Mouse (Mus musculus): ENCODE measurements around the gene Gm17387. TPM values are rescaled to one million over a fixed set of nuclear protein-coding genes. Genes with fewer than 3 reads are reported as not detected.
A peak's percentile ranks its signal among the peaks of the same experiment; 100 is the strongest.

The Gm17387 gene
- polyA plus RNA-seq, 1 experiment from 2014 or later, result not detected

DNA sequence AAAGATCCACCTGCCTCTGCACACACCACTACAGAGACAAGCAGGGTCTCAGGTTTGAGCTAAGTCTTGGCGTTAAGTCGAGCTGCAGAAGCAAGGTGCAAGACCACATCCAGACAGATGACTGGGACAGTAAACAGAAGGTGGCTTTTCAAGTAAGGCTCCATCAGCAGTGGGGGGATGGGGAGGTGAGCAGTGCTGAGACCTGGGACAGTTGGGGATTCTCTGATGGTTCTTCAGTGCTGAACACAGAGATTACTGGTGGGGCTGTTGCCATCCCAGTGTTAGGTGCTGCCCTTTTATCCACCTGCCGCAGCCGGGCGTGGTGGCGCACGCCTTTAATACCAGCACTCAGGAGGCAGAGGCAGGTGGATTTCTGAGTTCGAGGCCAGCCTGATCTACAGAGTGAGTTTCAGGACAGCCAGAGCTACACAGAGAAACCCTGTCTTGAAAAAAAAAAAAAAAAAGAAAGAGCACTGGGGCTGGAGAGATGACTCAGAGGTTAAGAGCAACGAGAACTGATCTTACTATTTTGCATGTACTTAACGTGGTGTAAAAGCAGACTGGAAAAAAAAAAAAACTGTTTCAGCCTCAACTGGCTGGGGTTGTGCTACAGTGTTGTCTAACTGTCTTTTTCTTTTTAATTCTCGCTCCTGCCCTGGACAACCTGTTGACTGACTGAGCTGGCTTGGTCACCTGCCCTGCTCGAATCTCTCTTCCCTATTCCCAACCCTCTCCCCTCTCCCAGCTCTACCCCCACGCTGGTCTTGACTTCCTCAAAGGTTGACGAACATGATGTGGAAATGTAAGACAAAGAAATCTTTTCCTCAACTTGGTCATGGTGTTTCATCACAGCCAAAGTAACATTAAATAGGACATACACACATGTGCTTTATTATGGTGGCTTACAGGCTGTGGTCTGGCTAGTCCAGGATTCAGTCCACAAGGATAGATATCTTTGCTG, 7.2 kb upstream of the Gm17387 start:
- Histone ChIP-seq H3K4me1 (ENCODE audit: insufficient read depth, low read depth, low read length) (peaks cover 4% of the 10 kb centered on the region; the same call in 1 of the 2 replicates), H3K27ac (ENCODE audit: low read length) (no peak overlapping the region)
- TF ChIP-seq EP300 (IDR thresholded peaks at IDR 0.05) (no peak), CTCF (IDR thresholded peaks at IDR 0.05) (no peak)

DNA sequence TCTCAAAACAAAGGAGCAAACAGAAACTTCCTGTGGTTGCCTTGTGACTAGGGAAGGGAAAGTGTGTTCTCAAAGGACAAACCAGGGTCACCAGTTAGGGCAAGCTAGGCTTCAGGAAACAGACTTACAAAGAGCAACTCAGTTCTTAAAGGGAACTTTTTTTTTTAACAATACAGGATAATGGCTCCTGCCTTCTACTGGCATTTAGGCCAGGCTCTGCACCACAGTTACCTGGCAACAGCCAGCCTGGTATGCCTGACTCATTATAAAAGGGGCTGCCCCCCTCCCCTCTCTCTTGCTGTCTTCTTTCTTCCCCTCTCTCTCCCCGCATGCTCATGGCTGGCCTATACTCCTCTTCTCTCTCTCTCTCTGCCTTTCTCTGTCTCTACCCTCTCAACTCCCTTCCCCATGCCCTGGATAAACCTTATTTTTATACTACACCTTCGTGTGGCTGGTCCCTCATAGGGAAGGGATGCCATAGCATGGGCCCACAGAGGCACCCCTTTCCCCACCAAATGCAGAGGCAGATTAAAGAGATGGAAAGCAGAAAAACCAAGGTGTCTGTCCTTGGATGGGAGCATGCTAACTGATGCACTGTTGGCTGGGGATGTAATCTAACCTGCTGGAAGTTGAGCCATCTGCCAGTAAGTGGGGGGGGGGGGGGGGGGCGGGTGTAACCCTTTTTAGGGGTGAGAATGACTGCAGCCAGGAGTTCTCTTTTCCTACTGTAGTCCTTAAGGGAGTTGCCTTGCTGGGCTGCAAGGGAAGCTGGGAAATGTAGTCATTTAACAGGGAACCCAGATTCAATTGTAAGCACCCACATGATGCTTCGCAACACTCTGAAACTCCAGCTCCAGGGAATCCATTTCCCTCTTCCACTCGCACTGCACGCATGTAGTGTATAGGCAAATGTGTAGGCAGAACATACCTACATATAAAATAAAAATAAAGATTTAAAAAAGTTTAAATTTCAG, 3.8 kb upstream of the Gm17387 start:
- 48% methylated on average over 6 of the region's 6 CpGs for WGBS
- Histone ChIP-seq H3K4me2 (replicated peaks; ENCODE audit: low read depth, low read length) (no peak overlapping the region), H3K9me3 (ENCODE audit: low read length) (no peaks in the 10 kb centered on the region), H3K4me3 (ENCODE audit: low read depth, low read length) (no peak overlapping the region), H3K27me3 (replicated peaks; ENCODE audit: insufficient read depth, low read length) (no peaks in the 10 kb centered on the region), H3K9ac (replicated peaks; ENCODE audit: low read depth) (no peak overlapping the region), H3K4me1 (ENCODE audit: insufficient read depth, low read depth, low read length) (peaks cover 4% of the 10 kb centered on the region; the same call in 1 of the 2 replicates), H3K27ac (ENCODE audit: low read length) (no peak overlapping the region), H3K36me3 (ENCODE audit: insufficient read depth, low read length) (no peaks in the 10 kb centered on the region)
- DNase-seq (ENCODE audit: low spot score) (peak; percentile 30), ATAC-seq (no peak)
- no peak for TF ChIP-seq CTCF (IDR thresholded peaks at IDR 0.05)
- TF ChIP-seq EP300 (IDR thresholded peaks at IDR 0.05), result no peak

More for the DNA sequence above, 7.2 kb upstream of the Gm17387 start:
- H3K36me3 ChIP-seq (ENCODE audit: insufficient read depth, low read length), result no peaks in the 10 kb centered on the region
- H3K4me2 ChIP-seq (replicated peaks; ENCODE audit: low read depth, low read length), result no peak overlapping the region
- DNase-seq (ENCODE audit: low spot score), result no peak
- H3K27me3 ChIP-seq (replicated peaks; ENCODE audit: insufficient read depth, low read length), result no peaks in the 10 kb centered on the region
- WGBS, result 74% methylated on average over 14 of the region's 14 CpGs
- H3K9me3 ChIP-seq (ENCODE audit: low read length), result no peaks in the 10 kb centered on the region
- no peak for ATAC-seq
- no peak overlapping the region for H3K4me3 ChIP-seq (ENCODE audit: low read depth, low read length)
- no peak overlapping the region for H3K9ac ChIP-seq (replicated peaks; ENCODE audit: low read depth)

DNA sequence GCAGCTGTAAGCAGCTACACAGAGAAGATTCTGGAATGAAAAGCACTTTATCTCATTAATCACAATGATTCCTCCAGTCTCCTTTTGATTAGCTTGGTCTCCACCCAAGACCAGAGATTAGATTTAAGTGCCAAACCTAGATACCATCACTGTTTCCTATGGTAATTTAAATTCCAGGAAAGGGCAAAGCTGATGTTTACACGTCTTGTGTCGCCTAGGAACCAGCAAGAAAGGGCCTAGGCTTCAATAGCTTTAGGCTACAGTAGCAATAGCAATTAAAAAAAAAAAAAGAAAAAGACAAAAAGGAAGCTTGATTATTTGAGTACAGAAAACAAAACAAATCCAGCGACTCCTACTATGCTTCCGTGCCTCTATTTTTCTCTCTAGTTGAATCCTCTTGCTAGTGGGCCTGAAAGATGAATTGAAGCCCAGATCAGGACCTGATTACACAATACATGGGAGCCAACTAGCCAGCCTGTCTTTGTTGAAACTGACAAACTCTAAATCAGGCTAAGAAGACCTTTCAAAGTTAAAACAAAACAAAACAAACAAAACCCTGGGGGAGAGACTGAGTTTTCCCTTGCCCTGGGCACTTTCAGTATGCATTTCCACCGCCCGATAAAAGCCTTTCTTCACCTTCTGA, 2.7 kb upstream of the Gm17387 start:
- Histone ChIP-seq H3K27ac (ENCODE audit: low read length) (peak overlapping the region; percentile 75), H3K36me3 (ENCODE audit: insufficient read depth, low read length) (no peaks in the 10 kb centered on the region), H3K4me2 (replicated peaks; ENCODE audit: low read depth, low read length) (no peak overlapping the region), H3K4me1 (ENCODE audit: insufficient read depth, low read depth, low read length) (peaks cover 4% of the 10 kb centered on the region; the same call in 1 of the 2 replicates), H3K9ac (replicated peaks; ENCODE audit: low read depth) (0 out of 2 replicates have a peak overlapping the region, but pooled peaks have one; percentile 16), H3K9me3 (ENCODE audit: low read length) (no peaks in the 10 kb centered on the region), H3K4me3 (ENCODE audit: low read depth, low read length) (no peak overlapping the region), H3K27me3 (replicated peaks; ENCODE audit: insufficient read depth, low read length) (no peaks in the 10 kb centered on the region)
- TF ChIP-seq CTCF (IDR thresholded peaks at IDR 0.05), result no peak
- peak; percentile 88 for TF ChIP-seq EP300 (IDR thresholded peaks at IDR 0.05)
- DNase-seq (ENCODE audit: low spot score) (peak; percentile 66), ATAC-seq (peak; percentile 77)
- 40% methylated on average over 6 of the region's 6 CpGs for WGBS

DNA sequence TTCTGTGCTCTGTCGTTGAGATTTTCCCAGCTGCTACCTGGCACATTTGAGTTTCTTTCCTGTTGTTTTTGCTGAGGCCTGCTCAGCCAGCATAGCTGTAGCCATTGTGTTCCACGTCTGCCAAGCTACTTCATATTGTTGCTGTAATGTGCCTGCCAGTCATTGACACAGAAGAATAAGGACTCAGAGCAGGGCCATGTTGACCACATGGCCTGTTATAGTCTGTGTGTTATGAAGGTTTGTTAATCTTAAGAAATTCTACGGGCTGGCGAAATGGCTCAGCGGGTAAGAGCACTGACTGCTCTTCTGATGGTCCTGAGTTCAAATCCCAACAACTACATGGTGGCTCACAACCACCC, 2.2 kb upstream of the Gm17387 start:
- Histone ChIP-seq H3K36me3 (ENCODE audit: insufficient read depth, low read length) (no peaks in the 10 kb centered on the region), H3K9me3 (ENCODE audit: low read length) (no peaks in the 10 kb centered on the region), H3K27me3 (replicated peaks; ENCODE audit: insufficient read depth, low read length) (no peaks in the 10 kb centered on the region), H3K9ac (replicated peaks; ENCODE audit: low read depth) (0 out of 2 replicates have a peak overlapping the region, but pooled peaks have one; percentile 16), H3K4me3 (ENCODE audit: low read depth, low read length) (no peak overlapping the region), H3K4me1 (ENCODE audit: insufficient read depth, low read depth, low read length) (peaks cover 4% of the 10 kb centered on the region; the same call in 1 of the 2 replicates), H3K27ac (ENCODE audit: low read length) (peak overlapping the region; percentile 75), H3K4me2 (replicated peaks; ENCODE audit: low read depth, low read length) (no peak overlapping the region)
- 60% methylated on average over 5 of the region's 5 CpGs for WGBS
- peak; percentile 44 for ATAC-seq
- TF ChIP-seq EP300 (IDR thresholded peaks at IDR 0.05), result no peak
- no peak for TF ChIP-seq CTCF (IDR thresholded peaks at IDR 0.05)
- DNase-seq (ENCODE audit: low spot score), result no peak

DNA sequence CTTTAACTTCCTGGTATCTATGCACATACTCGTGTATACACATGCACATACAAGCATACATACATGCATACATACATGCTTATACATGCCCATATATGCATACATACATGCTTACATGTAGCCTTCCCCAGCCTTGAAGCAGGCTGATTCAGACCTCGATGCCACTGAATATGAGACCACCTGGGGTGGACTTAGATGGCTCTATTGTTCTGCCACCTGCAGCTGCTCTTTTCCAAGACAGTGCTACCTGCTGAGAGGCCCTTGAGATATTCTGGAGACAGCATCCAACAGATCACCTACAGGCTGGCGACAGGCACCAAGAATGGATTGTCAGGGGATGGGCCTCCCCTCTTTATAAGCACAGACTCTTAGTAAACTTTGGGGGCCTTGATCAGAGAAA, 1.5 kb downstream of the Gm17387 start:
- Histone ChIP-seq H3K4me2 (replicated peaks; ENCODE audit: low read depth, low read length) (no peak overlapping the region), H3K36me3 (ENCODE audit: insufficient read depth, low read length) (no peaks in the 10 kb centered on the region), H3K27ac (ENCODE audit: low read length) (no peak overlapping the region), H3K9me3 (ENCODE audit: low read length) (no peaks in the 10 kb centered on the region), H3K4me3 (ENCODE audit: low read depth, low read length) (no peak overlapping the region), H3K4me1 (ENCODE audit: insufficient read depth, low read depth, low read length) (no peaks in the 10 kb centered on the region), H3K27me3 (replicated peaks; ENCODE audit: insufficient read depth, low read length) (no peaks in the 10 kb centered on the region), H3K9ac (replicated peaks; ENCODE audit: low read depth) (no peak overlapping the region)
- no peak for ATAC-seq
- no peak for DNase-seq (ENCODE audit: low spot score)
- WGBS, result 61% methylated on average over 3 of the region's 3 CpGs
- TF ChIP-seq CTCF (IDR thresholded peaks at IDR 0.05), result no peak
- no peak for TF ChIP-seq EP300 (IDR thresholded peaks at IDR 0.05)
